Mouse (Mus musculus) R1 (cell line): ENCODE measurements at regions not wholly inside any gene's neighbourhood (a gene's known extent, or its start where the extent isn't known, plus 50 kb on each side); places are given as distances from the start of the nearest gene placed in this dataset.
A peak's percentile ranks its signal among the peaks of the same experiment; 100 is the strongest.
"Not testable (repeated sequence)": the region's sequence is repeated elsewhere in the genome, so short reads cannot be mapped to it uniquely, and the experiment has no call there.

Experiments
- DNase-seq: peaks from one replicate; pipeline ENCODE4 v3.0.0-alpha.2; 2018; ENCODE audit warnings: low read depth, low spot score

DNA sequence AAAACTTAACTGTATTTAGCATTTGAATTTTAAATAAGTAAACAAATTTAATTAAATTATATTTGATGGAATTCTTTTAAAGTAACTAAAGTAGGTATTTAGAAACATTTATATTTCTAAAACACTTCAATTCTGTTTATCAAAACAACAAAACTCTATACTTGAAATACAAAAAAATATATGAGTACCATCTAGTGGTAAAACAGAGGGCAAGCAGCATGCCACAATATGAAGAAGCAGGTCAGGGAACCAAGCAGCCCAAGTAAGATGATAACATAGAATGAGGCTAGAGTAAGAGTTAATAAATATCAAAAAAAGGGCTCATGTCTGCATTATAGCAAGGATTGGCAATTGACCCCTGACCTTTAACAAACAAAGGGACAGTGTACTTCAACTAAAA, 639.7 kb downstream of the Cdh10 start:
- no peak for DNase-seq

DNA sequence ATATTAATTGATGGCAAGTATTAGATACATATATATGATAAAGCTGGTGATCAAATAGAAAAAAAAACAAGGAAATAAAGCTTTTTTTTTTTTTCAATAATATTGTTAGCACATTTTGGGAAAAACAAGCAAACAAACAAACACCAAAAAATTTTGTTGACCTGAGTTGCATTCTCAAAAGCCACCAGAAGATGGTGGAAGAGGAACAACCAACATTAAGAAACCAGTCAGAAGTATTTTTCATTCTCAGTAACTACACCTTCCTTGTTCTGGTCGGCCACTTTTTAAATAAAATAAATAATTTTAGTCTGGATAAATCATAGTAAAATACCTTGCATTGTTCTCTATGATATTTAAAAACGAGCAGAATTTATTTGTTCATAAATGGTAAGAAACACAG, 654.8 kb downstream of the Cdh10 start:
- DNase-seq = peak; percentile 15

DNA sequence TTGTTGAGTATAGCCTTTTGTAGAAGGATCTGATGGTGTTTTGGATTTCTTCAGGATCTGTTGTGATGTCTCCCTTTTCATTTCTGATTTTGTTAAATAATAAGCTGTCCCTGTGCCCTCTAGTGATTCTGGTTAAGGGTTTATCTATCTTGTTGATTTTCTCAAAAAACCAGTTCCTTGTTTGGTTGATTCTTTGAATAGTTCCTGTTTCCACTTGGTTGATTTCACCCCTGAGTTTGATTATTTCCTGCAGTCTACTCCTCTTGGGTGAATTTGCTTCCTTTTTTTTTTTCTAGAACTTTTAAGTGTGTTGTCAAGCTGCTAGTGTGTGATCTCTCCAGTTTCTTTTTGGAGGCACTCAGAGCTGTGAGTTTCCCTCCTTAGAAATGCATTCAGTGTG, 674.8 kb downstream of the Cdh10 start:
- not testable (repeated sequence) for DNase-seq

DNA sequence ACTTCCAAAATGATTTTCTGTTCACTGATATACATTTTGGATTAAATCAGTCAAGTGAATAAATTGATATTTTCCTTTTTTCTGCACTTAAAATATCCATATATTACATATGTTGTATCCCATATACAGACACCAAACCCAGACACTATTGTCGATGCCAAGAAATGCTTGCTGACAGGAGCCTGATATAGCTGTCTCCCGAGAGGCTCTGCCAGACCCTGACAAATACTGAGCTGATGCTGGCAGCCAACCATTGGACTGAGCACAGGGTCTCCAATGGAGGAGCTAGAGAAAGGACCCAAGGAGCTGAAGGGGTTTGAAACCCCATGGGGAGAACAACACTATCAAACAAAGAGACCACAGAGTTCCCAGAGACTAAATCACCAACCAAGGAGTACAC, 700.6 kb downstream of the Cdh10 start:
- no peak for DNase-seq

DNA sequence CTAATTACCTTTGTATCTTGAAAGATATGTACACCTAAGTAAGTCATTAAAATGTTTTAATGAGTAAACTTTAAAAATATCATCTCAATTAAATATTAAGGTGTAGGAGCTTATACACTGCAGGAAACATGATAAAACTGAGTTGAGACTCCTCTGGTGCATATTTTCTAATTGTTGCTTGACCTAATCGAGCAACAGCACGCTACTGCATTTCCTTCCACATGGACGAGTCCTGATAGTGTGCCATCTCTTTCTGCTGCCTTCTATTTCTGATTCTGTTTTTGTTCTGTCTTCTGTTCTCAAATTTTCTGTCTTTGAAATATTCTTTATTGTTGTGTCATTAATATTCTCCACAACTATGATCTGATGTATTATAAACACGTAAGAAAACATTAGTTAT, 721.9 kb downstream of the Cdh10 start:
- no peak for DNase-seq

DNA sequence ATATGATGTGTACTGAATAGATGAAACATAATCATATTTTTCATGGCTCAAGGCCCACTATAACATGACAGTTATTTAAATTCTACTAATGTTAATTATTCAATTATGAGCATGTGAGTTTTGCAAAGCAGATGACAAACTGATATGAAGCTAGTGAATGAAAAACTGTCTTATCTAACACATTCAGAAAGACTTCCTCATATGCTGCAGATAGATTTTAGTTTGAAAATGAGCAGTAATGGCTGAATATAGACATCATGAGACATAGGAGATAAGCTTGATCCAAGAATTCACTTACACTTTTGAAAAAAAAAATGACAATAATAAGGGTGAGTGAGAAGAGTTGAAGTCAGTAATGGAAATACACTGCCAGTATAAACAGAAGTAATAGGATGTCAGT, 731.0 kb downstream of the Cdh10 start:
- no peak for DNase-seq

DNA sequence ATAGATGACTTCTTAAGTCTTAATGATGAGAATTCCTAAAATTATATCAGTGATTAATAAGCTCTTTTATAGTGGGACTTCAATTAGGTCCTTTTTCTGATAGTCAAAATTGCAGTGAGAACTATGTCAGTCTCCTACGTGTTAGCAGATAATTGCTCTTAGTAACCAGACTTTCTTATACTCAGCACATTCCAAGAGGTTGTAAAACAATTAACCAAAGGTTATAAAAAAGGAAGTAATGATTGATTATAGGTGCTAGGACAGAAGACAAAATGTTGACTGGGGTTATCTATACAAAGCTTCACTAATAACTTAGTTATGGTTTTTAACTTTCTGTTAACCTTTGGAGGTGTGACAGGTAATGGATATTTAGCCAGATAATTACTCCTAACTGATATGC, 766.0 kb downstream of the Cdh10 start:
- no peak for DNase-seq

DNA sequence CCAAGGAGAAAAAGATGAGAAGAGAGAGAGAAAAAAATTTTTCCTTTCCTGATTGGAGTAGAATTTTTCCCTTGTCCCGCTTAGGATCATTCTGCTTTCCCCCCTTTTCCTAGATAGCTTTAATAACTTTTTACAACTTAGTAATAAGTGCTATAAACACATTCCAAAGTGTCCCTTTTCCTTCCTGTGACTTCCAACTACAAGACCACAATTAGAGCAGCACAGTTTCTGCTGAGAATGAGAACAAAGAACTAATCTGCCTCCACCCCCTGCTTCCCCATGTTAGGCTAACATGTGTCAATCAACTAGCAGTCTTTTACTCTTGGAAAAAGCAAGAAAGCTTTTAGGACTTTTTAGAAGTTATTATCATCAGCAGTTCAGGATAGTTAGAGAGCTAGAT, 766.5 kb downstream of the Cdh10 start:
- DNase-seq = no peak

DNA sequence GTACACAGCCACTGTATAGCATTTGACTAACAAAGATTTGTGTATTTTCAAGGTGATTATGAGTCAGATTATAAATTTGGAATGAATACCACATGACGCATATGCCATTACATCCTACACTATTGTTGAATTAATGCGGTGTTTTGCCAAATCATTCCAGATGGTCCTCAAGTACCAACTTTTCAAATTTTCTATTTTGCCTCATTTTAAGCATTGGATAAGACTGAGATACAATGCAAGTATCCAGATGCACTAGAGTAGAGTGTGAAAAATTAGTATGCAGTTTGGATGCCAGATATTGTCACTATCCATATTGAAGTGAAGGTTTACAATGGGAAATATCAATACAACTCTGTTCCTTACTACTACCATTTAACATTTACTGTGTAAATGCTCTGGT, 775.0 kb downstream of the Cdh10 start:
- no peak for DNase-seq

DNA sequence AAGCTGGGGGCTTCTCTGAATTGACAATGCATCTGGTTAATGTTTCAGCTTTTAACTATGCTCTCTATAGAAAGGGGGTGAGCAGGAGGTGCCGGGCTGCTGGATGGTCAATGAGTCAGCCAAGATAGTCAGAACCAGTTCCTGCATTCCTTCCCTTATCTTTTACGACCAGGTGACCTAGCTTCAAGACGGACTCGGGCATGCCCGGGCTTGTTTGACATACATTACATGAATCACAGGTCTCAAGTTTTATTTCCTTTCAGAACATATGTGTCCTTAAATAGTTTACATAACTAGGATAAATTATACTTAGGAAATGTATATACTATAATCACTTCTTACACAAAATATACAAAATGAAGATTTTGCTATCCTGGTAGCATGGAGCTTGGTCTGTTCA, 803.6 kb downstream of the Cdh10 start:
- peak; percentile 12 for DNase-seq

DNA sequence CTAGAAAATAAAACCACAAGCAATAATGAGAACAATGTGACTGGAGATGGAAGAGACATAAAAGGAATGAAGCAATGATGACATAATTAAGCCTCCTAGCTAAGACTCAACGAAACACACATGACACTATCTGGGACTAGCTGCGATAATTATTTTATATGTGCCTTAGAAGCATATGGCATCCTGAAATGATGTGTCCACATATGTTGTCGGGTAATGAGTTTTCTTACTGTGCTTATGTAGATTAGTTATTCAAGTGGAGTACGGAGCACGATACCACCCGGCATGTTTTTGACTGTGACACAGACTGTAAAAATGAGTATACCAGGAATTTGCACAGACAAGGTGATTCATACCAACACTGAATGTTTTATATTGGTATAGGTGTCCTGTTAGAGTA, 781.7 kb upstream of the Cdh12 start:
- no peak for DNase-seq

DNA sequence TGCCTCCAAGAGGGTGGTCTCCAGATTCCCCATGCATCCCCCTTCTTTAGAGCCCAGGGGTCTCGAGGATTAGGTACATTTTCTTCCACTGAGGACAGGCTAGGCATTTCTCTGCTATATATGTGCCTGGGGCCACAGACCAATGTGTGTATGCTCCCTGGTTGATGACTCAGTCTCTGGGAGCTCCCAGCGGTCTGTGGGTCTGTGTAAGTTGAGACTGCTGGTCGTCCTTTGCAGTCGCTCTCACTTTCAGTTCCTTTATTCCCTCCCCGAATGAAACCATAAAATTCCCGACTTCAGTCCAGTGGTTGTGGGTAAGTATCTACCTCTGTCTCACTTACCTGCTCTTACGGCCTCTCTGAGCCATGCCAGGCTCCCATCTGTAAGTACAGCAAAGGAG, 773.5 kb upstream of the Cdh12 start:
- no peak for DNase-seq

DNA sequence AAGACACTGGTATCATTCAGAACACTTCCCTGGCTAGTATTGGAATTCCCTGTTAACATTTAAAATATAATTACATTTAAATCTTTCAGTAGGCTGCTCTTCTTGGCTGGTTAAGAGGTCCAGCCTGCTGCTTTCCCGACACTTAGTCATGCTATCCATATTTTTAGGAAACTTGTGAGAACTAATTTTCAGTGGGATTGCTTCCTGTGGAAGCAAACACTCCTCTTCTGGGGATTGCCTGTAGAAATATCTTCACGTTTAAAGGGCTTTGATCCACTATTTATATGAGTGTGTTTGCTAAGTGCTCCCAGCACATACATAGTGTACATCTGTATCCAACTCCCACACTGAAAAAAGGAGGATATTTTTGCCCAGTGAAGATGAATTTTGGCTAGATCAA, 761.8 kb upstream of the Cdh12 start:
- DNase-seq = no peak

DNA sequence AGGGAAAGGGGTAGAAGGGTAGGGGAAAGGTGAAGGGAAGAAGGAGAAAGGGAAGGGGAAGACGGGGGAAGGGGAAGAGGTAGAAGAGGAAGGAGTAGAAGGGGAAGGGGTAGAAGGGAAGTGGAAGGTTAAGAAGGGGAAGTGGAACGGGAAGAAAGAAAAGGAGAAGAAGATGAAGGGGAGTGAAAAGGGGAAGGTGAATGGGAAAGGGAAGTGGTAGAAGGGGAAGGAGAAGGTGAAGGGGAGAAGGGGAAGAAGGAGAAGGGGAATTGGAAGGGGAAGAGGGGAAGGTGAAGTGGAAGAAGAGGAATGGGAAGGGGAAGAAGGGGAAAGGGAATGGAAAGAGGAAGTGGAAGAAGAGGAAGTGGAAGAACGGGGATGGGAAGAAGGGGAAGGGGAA, 737.3 kb upstream of the Cdh12 start:
- no peak for DNase-seq
